ENCODE assay signal across 18 mouse cellular contexts in genomic region chr10:93266521-93266920, GRCm38 (mm10).
"Had no signal": no experiment of that assay in that cellular context is flagged by ENCODE, and none has a peak within 500 bp of the region (broad histone marks: within the 10 kb centered on the region; RNA-seq: fewer than 3 reads in every experiment).

No protein-coding gene starts in this region.

- H3K9ac ChIP-seq: limb, embryonic 12.5 days; limb, embryonic 15.5 days; liver, embryonic 14.5 days; liver, postnatal 0 days; lung, embryonic 14.5 days had no signal

- H3K27me3 ChIP-seq: limb, embryonic 12.5 days; limb, embryonic 15.5 days had no signal

- H3K9me3 ChIP-seq: limb, embryonic 12.5 days; limb, embryonic 15.5 days had no signal

- DNase-seq: kidney, adult 18-20 months; kidney, postnatal 10 days; kidney, postnatal 36 days; left cerebral cortex, postnatal 4 days; liver, postnatal 0 days; lung, embryonic 14.5 days; lung, postnatal 10 days; lung, postnatal 36 days; midbrain, embryonic 14.5 days; thymus, adult 2 months; thymus, postnatal 14 days; thymus, postnatal 4 days had no signal

- ATAC-seq: intestine, embryonic 16.5 days; liver, postnatal 0 days had no signal

- H3K4me3 ChIP-seq: limb, embryonic 12.5 days; limb, embryonic 15.5 days had no signal

- H3K27ac ChIP-seq: limb, embryonic 12.5 days; limb, embryonic 15.5 days; liver, embryonic 14.5 days had no signal

- H3K4me2 ChIP-seq: limb, embryonic 12.5 days; limb, embryonic 15.5 days; liver, embryonic 11.5 days; lung, embryonic 14.5 days; midbrain, embryonic 11.5 days had no signal
